Mouse (Mus musculus) heart, embryonic 10.5 days (tissue): ENCODE results near the gene Grm4. TPM values are rescaled to one million over a fixed set of nuclear protein-coding genes. Genes with fewer than 3 reads are reported as not detected.

Experiments
- DNase-seq: peaks from one replicate; pipeline ENCODE4 v3.0.0-alpha.2; 2017; ENCODE audit warnings: low spot score
- H3K27ac ChIP-seq: fragments of 300-500 bp; sonication (generic); 2 replicates; pipeline ENCODE4 v1.5.1; 2016; ENCODE audit warnings: mild to moderate bottlenecking
- H3K27me3 ChIP-seq: fragments of 300-500 bp; sonication (generic); 2 replicates; pipeline ENCODE4 v1.6.1; 2016; ENCODE audit warnings: mild to moderate bottlenecking; ENCODE audit not compliant: poor library complexity, insufficient read depth, severe bottlenecking
- H3K36me3 ChIP-seq: fragments of 300-500 bp; sonication (generic); 2 replicates; pipeline ENCODE4 v1.6.1; 2016; ENCODE audit warnings: mild to moderate bottlenecking, moderate library complexity
- H3K4me1 ChIP-seq: fragments of 300-500 bp; sonication (generic); 2 replicates; pipeline ENCODE4 v1.6.1; 2016; ENCODE audit warnings: mild to moderate bottlenecking
- H3K4me3 ChIP-seq: fragments of 300-500 bp; sonication (generic); 2 replicates; pipeline ENCODE4 v1.5.1; 2016; ENCODE audit warnings: mild to moderate bottlenecking, moderate library complexity
- H3K9me3 ChIP-seq: fragments of 300-500 bp; sonication (generic); 2 replicates; pipeline ENCODE4 v1.6.1; 2016; ENCODE audit warnings: mild to moderate bottlenecking, moderate library complexity
- WGBS: fragments of 180-500 bp; shearing (Covaris S2); methylation state at CpG from one replicate; pipeline ENCODE4 v1.1.7; 2016; 5-methylcytosine and 5-hydroxymethylcytosine counted together
- polyA plus RNA-seq: library from polyadenylated mRNA; unstranded; fragments of >200 nt; fragmentation: Nextera tagmentation; extraction: Ambion mirVana; gene quantifications from 2 replicates; pipeline ENCODE4 v1.2.1, GENCODE M21; 2016

The Grm4 gene
- polyA plus RNA-seq, 1 experiment from 2014 or later = 0.34 TPM

DNA sequence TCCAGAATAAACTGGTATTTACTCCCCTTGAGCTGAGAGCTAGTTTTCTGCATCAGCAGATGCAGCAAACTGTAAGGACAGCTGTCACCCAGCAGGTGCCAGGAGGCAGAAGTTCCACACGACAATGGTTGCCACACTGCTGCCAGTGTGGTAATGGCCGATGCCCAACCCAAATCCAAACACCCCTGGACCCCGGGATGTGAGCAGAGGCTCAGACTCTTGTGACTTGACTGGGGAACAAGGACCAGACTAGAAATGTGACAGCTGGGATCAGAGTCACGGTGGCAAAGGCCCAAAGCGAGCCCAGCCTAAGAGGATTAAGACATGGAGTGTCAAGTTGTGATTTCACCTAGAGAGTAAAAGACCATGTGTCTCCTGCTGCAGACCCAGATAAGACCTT is 112.7 kb downstream of the Grm4 start:
- WGBS = 42% methylated on average over 5 of the region's 5 CpGs

DNA sequence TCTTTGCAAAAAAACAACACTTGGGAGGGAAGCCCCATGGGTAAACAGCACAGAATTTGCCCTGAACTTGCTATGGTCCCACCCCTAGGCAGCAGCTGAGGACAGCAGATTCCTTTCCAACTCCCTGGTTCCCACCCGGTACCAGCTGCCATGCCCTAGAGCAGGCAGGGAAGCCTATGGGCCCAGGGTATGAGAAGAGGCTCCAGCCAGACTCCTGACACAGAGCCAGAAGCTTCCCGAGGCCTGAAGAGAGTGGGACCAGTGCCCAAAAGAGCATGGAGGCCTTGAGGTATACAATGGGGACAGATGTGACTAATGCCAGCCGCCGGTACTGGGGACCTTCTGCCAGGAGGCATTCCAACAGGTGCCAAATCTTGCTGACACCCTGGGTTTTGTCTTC is 114.2 kb downstream of the Grm4 start:
- no peak overlapping the region for H3K4me3 ChIP-seq
- no peaks in the 10 kb centered on the region for H3K4me1 ChIP-seq
- no peaks in the 10 kb centered on the region for H3K36me3 ChIP-seq
- no peak overlapping the region for H3K27ac ChIP-seq
- DNase-seq = no peak
- peaks cover 14% of the 10 kb centered on the region; the same call in 1 of the 2 replicates for H3K27me3 ChIP-seq
- no peaks in the 10 kb centered on the region for H3K9me3 ChIP-seq
- WGBS = 85% methylated on average over 4 of the region's 4 CpGs

More for the DNA sequence above, 112.7 kb downstream of the Grm4 start:
- DNase-seq = no peak
- Histone ChIP-seq H3K4me1 (no peaks in the 10 kb centered on the region), H3K27me3 (peaks cover 8% of the 10 kb centered on the region; the same call in 1 of the 2 replicates), H3K9me3 (no peaks in the 10 kb centered on the region), H3K4me3 (no peak overlapping the region), H3K36me3 (no peaks in the 10 kb centered on the region), H3K27ac (no peak overlapping the region)

DNA sequence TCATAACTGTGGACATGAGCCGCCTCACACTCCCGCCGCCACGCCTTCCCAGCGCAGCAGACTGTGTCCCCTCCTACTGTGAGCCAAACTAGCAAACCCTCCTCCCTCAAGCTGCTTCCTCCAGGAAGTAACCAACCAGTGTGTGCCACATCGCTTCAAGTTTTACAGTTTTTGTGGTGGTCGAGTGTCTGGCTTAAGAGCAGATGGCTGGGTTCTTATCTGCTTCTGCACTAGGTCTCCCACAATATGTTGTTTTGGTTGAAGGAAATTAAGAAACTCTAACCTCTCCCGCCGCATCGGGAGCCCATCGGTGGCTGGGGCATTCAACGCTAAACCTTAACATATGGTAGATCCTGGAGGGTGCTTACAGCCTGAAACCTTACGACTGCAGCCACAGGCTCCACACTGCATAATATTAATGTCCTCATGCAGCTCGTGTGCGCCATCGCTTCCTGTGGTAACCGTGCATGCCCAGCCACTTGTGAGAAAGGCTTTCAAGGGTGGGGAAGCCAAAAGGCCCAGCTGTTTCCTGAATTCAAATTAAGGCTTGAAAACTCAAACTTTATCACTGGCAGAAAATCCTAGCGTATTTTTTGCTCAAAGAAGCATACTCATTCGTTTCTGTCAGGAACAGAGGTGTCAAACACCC is 115.7 kb downstream of the Grm4 start:
- Histone ChIP-seq H3K27ac (no peak overlapping the region), H3K4me3 (no peak overlapping the region), H3K27me3 (peaks cover 26% of the 10 kb centered on the region; the same call in 1 of the 2 replicates), H3K4me1 (peaks cover 8% of the 10 kb centered on the region), H3K9me3 (no peaks in the 10 kb centered on the region), H3K36me3 (no peaks in the 10 kb centered on the region)
- whole genome bisulfite sequencing = 87% methylated on average over 19 of the region's 19 CpGs
- DNase-seq = no peak

DNA sequence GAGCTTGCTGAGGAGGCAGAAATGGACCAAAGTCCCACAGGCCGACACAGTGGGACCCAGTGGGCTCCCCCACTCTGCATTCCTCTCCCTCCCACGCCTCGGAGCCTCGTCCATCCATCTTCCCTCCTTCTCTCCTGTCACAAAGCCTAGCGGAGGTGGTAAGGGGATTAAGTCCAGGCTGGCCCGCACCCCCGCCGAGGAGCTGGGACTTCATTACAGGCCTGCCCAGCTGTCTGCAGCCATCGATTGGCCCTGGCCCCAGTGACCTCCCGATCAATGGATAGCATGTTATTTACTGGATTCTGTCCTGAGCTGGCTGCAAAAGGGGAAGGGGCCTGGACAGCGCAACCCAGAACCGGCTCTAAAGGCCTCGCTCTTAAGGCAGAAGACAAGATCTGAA is 120.0 kb downstream of the Grm4 start:
- Histone ChIP-seq H3K36me3 (no peaks in the 10 kb centered on the region), H3K9me3 (no peaks in the 10 kb centered on the region), H3K4me1 (peaks cover 10% of the 10 kb centered on the region), H3K4me3 (no peak overlapping the region), H3K27me3 (peaks cover 25% of the 10 kb centered on the region; the same call in 1 of the 2 replicates), H3K27ac (no peak overlapping the region; the same call in 1 of the 2 replicates)
- DNase-seq = no peak
- WGBS = 19% methylated on average over 13 of the region's 13 CpGs

DNA sequence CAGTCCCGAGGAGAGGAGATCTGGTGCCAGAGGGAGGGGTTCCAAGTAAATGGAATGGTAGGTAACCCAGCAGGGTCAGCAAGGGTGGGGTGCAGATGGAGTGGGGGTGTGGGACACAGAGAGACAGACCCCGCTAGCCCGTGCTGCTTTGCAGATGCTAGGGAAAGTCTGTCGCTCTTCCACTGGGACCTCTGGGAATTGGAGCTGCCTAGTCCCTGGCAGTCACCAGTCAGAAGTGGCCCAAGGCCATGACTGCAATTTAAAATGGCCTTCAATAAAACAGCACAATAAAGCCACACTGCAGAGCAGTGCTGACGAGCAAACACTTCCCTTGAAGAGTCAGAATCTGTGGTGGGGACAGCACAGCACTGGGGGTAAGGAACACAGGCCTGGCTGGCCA is 127.3 kb downstream of the Grm4 start:
- no peak overlapping the region for H3K4me3 ChIP-seq
- H3K36me3 ChIP-seq = no peaks in the 10 kb centered on the region
- H3K4me1 ChIP-seq = peaks cover 23% of the 10 kb centered on the region
- 0 out of 2 replicates have a peak, but pooled peaks cover 3% of the 10 kb centered on the region for H3K27me3 ChIP-seq
- H3K27ac ChIP-seq = no peak overlapping the region
- DNase-seq = no peak
- H3K9me3 ChIP-seq = no peaks in the 10 kb centered on the region
- 79% methylated on average over 5 of the region's 5 CpGs for WGBS

DNA sequence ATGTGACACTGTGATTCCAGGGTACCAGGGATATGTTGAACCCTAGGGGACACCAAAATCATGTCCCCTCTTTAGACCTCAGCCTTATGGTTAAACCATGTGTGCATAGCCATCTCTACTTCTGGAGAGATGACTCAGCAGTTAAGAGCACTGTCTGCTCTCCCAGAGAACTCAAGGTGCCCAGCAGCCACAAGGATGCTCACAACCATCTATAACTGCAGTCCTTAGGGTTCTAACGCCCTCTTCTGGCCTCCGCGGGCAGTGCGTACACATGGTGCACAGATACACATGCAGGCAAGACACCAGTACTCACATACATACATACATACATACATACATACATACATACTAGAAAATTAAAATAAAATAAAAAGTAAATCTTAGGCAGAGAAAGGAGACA is 127.8 kb downstream of the Grm4 start:
- Histone ChIP-seq H3K27me3 (0 out of 2 replicates have a peak, but pooled peaks cover 3% of the 10 kb centered on the region), H3K27ac (no peak overlapping the region), H3K9me3 (no peaks in the 10 kb centered on the region), H3K4me3 (no peak overlapping the region), H3K4me1 (peaks cover 22% of the 10 kb centered on the region), H3K36me3 (no peaks in the 10 kb centered on the region)
- WGBS = 81% methylated on average over 4 of the region's 4 CpGs
- no peak for DNase-seq

DNA sequence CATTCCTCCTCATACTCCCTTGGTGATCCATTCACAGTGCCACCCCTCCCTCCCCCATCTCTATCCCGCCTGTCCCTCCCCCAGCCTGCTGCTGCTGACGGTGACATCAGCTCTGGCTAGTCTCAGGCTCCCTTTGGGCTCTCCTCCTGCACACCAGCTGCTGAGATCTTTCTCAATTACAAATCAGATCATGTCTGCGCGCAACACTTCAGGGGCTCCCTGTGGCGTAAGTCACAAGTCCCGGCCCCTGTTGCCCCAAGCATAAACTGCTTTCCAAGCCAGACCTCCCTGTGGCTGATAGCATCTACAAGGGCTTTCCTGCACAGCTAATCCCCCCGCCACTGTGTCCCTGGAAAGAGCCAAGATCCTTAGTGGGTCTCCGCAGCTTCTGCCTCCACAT is 128.3 kb downstream of the Grm4 start:
- no peaks in the 10 kb centered on the region for H3K9me3 ChIP-seq
- 36% methylated on average over 8 of the region's 8 CpGs for WGBS
- no peak overlapping the region for H3K4me3 ChIP-seq
- peaks cover 22% of the 10 kb centered on the region for H3K4me1 ChIP-seq
- H3K27ac ChIP-seq = no peak overlapping the region
- H3K27me3 ChIP-seq = 0 out of 2 replicates have a peak, but pooled peaks cover 3% of the 10 kb centered on the region
- no peak for DNase-seq
- no peaks in the 10 kb centered on the region for H3K36me3 ChIP-seq

DNA sequence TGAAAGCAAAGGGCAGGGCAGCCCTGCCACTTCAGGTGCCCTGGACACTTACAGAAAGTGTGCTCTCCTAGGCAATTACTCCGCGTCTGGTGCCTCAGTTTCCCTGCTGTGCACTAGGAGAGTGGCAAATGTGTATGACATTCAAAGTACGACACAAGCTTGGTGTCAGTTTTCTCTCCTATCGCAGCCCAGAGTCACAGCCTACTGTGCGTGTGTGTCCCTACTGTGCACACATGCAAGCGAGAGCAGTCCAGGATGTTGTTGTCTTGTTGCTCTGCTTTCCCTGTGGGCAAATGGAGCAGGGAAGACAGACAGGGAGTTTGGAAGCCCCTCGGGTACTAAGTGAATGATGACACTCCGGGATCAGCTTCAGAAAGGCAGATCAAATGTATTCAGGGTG is 131.2 kb downstream of the Grm4 start:
- Histone ChIP-seq H3K27ac (no peak overlapping the region), H3K27me3 (peaks cover 15% of the 10 kb centered on the region), H3K4me1 (peaks cover 39% of the 10 kb centered on the region), H3K4me3 (no peak overlapping the region), H3K9me3 (no peaks in the 10 kb centered on the region), H3K36me3 (no peaks in the 10 kb centered on the region)
- 84% methylated on average over 8 of the region's 8 CpGs for WGBS
- DNase-seq = no peak

DNA sequence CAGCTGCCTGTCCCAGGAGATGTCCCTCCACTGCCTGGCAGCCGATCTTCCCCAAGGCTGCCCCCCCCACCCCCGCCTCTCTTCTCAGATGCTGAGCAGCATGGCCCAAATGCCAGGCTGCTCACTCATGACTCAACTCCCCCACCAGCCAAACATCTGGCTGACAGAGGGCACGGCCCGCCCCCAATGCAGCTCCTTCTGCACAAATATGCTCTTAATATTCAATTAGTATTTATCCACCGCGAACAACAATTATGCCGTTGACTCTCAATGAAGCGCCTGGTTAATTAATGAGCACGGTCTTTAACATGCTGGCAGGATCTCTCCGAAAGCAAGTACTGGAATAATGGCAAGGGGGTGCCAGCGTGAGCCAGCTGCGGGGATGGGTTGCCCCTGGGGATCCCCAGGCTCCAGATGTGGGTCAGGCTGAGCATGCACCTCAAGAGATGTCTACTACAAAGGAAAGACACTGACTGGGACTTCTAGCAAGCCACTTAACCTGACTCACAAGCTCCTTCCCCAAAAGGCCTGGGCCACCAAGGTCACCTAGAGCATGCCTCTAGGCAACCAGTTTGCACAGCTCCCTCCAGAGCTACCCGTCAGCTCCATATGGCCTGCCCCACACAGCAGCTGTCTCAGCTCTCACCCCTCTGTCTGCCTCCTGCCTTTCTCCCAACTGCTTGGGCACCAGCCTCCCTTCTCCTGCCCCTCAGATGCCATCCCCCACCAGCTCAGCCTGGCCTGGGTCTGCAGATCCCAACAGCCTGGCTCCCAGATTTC is 131.8 kb downstream of the Grm4 start:
- H3K9me3 ChIP-seq = no peaks in the 10 kb centered on the region
- H3K4me1 ChIP-seq = peaks cover 39% of the 10 kb centered on the region
- H3K4me3 ChIP-seq = no peak overlapping the region
- peaks cover 18% of the 10 kb centered on the region for H3K27me3 ChIP-seq
- no peak for DNase-seq
- WGBS = 78% methylated on average over 13 of the region's 13 CpGs
- H3K27ac ChIP-seq = no peak overlapping the region
- no peaks in the 10 kb centered on the region for H3K36me3 ChIP-seq

DNA sequence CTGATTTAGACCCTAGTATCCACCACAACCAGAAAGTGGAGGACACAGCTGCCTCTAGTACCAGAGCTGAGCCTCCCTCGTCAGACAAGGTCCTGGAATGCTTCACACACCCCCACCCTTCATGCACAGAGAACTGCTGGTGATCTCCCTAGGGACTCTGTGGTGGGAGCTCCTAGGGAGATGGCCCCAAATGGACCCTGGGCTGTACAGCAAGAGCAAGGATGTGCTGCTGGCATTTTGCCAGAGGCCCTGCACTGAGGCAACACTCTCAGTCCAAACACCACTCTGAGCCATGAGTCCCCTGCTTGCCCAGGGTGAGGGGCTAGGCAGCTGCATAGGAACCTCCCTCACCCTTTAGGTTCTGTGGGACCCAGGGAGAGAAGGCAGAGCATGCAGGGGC is 134.8 kb downstream of the Grm4 start:
- Histone ChIP-seq H3K9me3 (no peaks in the 10 kb centered on the region), H3K27ac (no peak overlapping the region; the same call in none of the 2 replicates), H3K27me3 (peaks cover 23% of the 10 kb centered on the region), H3K4me1 (peaks cover 28% of the 10 kb centered on the region), H3K4me3 (no peak overlapping the region), H3K36me3 (no peaks in the 10 kb centered on the region)
- 42% methylated on average over 1 of the region's 1 CpGs for WGBS
- no peak for DNase-seq

DNA sequence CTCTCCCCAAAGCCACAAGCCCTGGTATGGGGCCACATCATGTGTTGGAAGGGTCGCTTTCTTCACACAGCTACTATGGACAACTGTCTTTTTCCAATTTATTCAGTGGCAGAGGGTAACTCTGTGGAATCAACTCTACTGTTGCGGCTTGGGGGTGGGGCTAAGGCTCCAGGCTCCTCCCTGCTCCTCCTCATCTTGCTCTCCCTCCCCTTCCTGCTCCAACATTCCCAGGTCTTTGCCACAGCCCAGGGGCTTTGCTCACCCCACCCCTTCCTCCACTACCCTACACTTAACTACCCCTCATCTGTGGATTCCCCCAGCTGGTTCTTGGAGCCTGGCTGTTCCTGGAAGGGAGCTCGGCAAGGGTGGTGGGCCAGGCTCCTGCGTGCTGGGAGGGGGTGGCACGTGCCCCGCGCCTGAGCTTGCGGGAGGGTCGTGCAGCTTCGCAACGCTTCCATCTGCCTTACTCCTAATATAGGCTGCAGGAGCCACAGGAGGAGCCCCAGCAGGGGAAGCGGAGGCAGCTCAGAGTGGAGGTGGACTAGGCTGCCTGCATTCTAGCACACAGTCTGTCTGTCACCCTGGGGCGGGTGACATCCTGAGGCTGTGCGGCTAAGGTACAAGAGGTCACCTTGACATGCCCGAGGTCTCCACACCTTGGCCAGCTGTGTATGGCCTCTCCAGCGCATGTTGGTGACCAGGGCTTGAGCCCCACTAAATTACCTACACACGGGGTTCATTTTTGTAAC is 135.5 kb downstream of the Grm4 start:
- DNase-seq = no peak
- 23% methylated on average over 17 of the region's 17 CpGs for WGBS

DNA sequence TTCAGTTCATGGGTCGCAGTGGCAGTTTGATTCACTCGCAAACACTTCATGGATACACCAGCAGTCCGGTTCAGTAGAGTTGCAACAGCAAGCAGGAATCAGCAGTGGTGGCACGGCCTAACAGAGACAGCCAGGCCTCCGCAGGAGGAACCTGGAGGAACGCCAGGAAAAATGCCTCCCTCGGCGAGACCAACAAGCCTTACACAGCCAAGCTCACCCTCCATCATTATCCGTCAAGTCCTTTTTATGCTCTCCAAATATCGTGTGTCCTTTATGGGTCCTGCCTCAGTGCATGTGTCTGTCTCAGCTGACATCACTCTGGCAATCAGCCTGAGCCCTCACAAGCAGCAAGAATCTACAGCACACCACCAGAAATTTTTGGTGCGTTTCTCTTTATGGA is 138.3 kb downstream of the Grm4 start:
- Histone ChIP-seq H3K9me3 (no peaks in the 10 kb centered on the region), H3K4me3 (no peak overlapping the region), H3K4me1 (peaks cover 18% of the 10 kb centered on the region), H3K36me3 (no peaks in the 10 kb centered on the region), H3K27ac (no peak overlapping the region), H3K27me3 (peaks cover 42% of the 10 kb centered on the region)
- WGBS = 83% methylated on average over 11 of the region's 11 CpGs
- DNase-seq = no peak

More for the DNA sequence above, 135.5 kb downstream of the Grm4 start:
- Histone ChIP-seq H3K4me1 (peaks cover 28% of the 10 kb centered on the region), H3K9me3 (no peaks in the 10 kb centered on the region), H3K27ac (peak overlapping the region; percentile 23; the same call in 1 of the 2 replicates), H3K4me3 (peak overlapping the region; percentile 35), H3K27me3 (peaks cover 27% of the 10 kb centered on the region), H3K36me3 (no peaks in the 10 kb centered on the region)
